Mouse (Mus musculus): ENCODE measurements around the gene Tcea3.

The Tcea3 gene

GRCm38 (mm10) chr4:136281611-136282010 lies 34.1 kb downstream of the Tcea3 start:
- DNase-seq (ENCODE audit: low spot score): no peak

- no peak for DNase-seq (ENCODE audit: low spot score)
These were observed 35.3 kb downstream of the Tcea3 start for GRCm38 (mm10) chr4:136282621-136283480.

- no peak for DNase-seq (ENCODE audit: low spot score)
These were observed 36.3 kb downstream of the Tcea3 start for GRCm38 (mm10) chr4:136283783-136284182.

- DNase-seq (ENCODE audit: low spot score): peak; percentile 59
These were observed 36.9 kb downstream of the Tcea3 start, which contains the start of gene Zfp46 for GRCm38 (mm10) chr4:136284455-136284854. Gene Zfp46, plus strand, starts transcription at chr4:136284683.

- no peak for DNase-seq (ENCODE audit: low spot score)
These were observed 37.4 kb downstream of the Tcea3 start for GRCm38 (mm10) chr4:136284891-136285290.

GRCm38 (mm10) chr4:136285348-136285810 lies 37.9 kb downstream of the Tcea3 start:
- DNase-seq (ENCODE audit: low spot score): peak; percentile 92

GRCm38 (mm10) chr4:136285811-136286371 lies 38.4 kb downstream of the Tcea3 start:
- DNase-seq (ENCODE audit: low spot score): peak; percentile 94

- DNase-seq (ENCODE audit: low spot score): no peak
These were observed 42.6 kb downstream of the Tcea3 start for GRCm38 (mm10) chr4:136289918-136290780.

GRCm38 (mm10) chr4:136290781-136291595 lies 43.5 kb downstream of the Tcea3 start:
- no peak for DNase-seq (ENCODE audit: low spot score)

- no peak for DNase-seq (ENCODE audit: low spot score)
These were observed 44.2 kb downstream of the Tcea3 start for GRCm38 (mm10) chr4:136291692-136292091.

GRCm38 (mm10) chr4:136295941-136296340 lies 48.4 kb downstream of the Tcea3 start:
- no peak for DNase-seq (ENCODE audit: low spot score)

- no peak for DNase-seq (ENCODE audit: low spot score)
These were observed 54.9 kb downstream of the Tcea3 start for GRCm38 (mm10) chr4:136302462-136302861.

GRCm38 (mm10) chr4:136304181-136304580 lies 56.7 kb downstream of the Tcea3 start:
- DNase-seq (ENCODE audit: low spot score): no peak

GRCm38 (mm10) chr4:136308355-136308754 lies 60.8 kb downstream of the Tcea3 start:
- DNase-seq (ENCODE audit: low spot score): no peak

- peak; percentile 49 for DNase-seq (ENCODE audit: low spot score)
These were observed 62.3 kb downstream of the Tcea3 start for GRCm38 (mm10) chr4:136309780-136310179.

GRCm38 (mm10) chr4:136310229-136311041 lies 62.9 kb downstream of the Tcea3 start, which contains the start of gene Hnrnpr:
Gene Hnrnpr, plus strand, starts transcription at chr4:136310942.
- peak; percentile 99 for DNase-seq (ENCODE audit: low spot score)

- DNase-seq (ENCODE audit: low spot score): peak; percentile 66
These were observed 63.8 kb downstream of the Tcea3 start for GRCm38 (mm10) chr4:136311042-136311999.

GRCm38 (mm10) chr4:136312616-136313015 lies 65.1 kb downstream of the Tcea3 start:
- DNase-seq (ENCODE audit: low spot score): no peak

GRCm38 (mm10) chr4:136317667-136318066 lies 70.1 kb downstream of the Tcea3 start:
- DNase-seq (ENCODE audit: low spot score): no peak

Data from ovary, postnatal 36 days (tissue).